In the genomic region with DNA sequence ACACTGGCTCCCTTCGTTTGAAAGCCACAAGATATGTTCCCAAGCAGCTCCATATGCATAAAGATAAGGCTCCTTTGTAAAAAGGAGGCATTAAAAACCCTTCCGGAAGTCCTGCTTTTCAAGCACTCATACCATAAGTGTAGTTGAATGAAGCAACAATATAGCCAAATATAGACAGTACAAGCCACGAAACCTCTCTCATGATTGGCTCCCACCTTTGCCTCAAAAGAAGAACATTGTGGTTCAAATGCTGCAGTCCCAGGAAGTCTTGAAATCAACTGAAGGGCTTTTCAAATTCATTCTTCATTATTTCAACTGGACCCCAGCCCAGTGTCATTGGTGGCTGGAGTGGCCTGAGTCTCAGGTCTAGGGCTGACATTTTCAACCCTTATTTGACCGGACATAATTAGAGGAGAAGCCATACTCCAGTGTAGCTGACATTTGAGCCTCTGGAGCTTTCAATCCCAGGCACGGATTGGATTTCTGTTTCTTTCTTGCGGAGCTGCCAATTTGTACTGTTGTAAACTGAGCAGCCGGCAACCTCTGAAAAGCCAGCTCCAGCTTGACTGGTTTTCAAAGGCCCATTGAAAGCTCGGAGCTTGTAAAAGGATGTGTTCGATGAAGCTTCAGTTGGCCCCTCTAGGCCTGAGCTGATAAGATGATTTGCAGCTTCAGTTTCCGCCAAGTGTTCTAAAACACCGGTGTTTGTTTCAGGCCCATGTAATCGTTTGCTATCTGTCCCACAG, we compare ENCODE assay signal across 8 mouse cellular contexts.
A peak's percentile ranks its signal among the peaks of the same experiment; 100 is the strongest.
DNase-seq lines count a peak whose midpoint lies in the region; ATAC-seq and TF ChIP-seq lines count a peak whose summit lies in the region.

No protein-coding gene starts in this region.

- no peak for TF ChIP-seq CTCF in brain, embryonic 14.5 days (IDR thresholded peaks at IDR 0.05; ENCODE audit: borderline replicate concordance, extremely low read depth, insufficient read depth, insufficient read length)

- H3K4me1 ChIP-seq in kidney, embryonic 15.5 days: peaks cover 5% of the 10 kb centered on the region; the same call in 1 of the 2 replicates

- H3K4me2 ChIP-seq in kidney, embryonic 15.5 days: no peak overlapping the region

- no peak for TF ChIP-seq POLR2A in brain, embryonic 14.5 days (IDR thresholded peaks at IDR 0.05; ENCODE audit: borderline replicate concordance, extremely low read depth, insufficient read depth, insufficient read length, poor library complexity, severe bottlenecking)

- no peaks in the 10 kb centered on the region for H3K9me3 ChIP-seq in kidney, embryonic 15.5 days (replicated peaks)

- 44% methylated on average over 12 of the region's 12 CpGs for WGBS in kidney, embryonic 15.5 days

- H3K4me3 ChIP-seq in kidney, embryonic 15.5 days (replicated peaks): no peak overlapping the region

- no peaks in the 10 kb centered on the region for H3K36me3 ChIP-seq in kidney, embryonic 15.5 days

- DNase-seq in kidney, postnatal 4 days: no peak
- DNase-seq in brain, embryonic 14.5 days (ENCODE audit: low read depth): peak; percentile 73
- peak; percentile 8 for DNase-seq in lung, postnatal 10 days
- DNase-seq in testis, postnatal 10 days (ENCODE audit: low spot score): no peak
- no peak for DNase-seq in urinary bladder, postnatal 10 days (ENCODE audit: low spot score)
- DNase-seq in layer of hippocampus, postnatal 36 days: no peak

- peak; percentile 58 for ATAC-seq in kidney, embryonic 15.5 days (replicated peaks; ENCODE audit: low FRiP score)
- ATAC-seq in granulocyte monocyte progenitor cell, adult 5-6 weeks (replicated peaks; ENCODE audit: poor library complexity, severe bottlenecking): peak; percentile 57

- peak overlapping the region; percentile 41 for H3K27ac ChIP-seq in kidney, embryonic 15.5 days

- no peak overlapping the region for H3K9ac ChIP-seq in kidney, embryonic 15.5 days

- peaks cover 78% of the 10 kb centered on the region for H3K27me3 ChIP-seq in kidney, embryonic 15.5 days

Comparison
In these comparisons a context has a peak if more than half of its experiments do, and no peak if none do; other contexts are left out.
1. DNase-seq: peak in brain, embryonic 14.5 days (single experiment) and lung, postnatal 10 days (single experiment); none in kidney, postnatal 4 days (0 of 2), testis, postnatal 10 days (single experiment), urinary bladder, postnatal 10 days (single experiment) and layer of hippocampus, postnatal 36 days (0 of 2).